Mouse (Mus musculus): Measurements from ENCODE around the gene Csdc2.

- TF ChIP-seq CTCF (IDR thresholded peaks at IDR 0.05; ENCODE audit: low read depth) (no peak), EP300 (IDR thresholded peaks at IDR 0.05; ENCODE audit: low read depth) (no peak)
These were observed 3.5 kb upstream of the Csdc2 start for GRCm38 (mm10) chr15:81932951-81933470.
